Mouse (Mus musculus) heart, embryonic 14.5 days (tissue): ENCODE data around the gene Gfpt2. TPM values are rescaled to one million over a fixed set of nuclear protein-coding genes. Genes with fewer than 3 reads are reported as not detected.

ENCODE experiments used
- ATAC-seq: fragments of 200-750 bp; cut with Nextera tagmentation; 2 replicates; pipeline ENCODE4 v1.8.0; 2017; ENCODE audit warnings: low read depth, moderate TSS enrichment; ENCODE audit not compliant: insufficient number of reproducible peaks, insufficient read depth, low FRiP score
- H3K27ac ChIP-seq, 2 experiments: fragments of 200-500 bp in 1 of 2; fragments of 300-500 bp in 1 of 2; sonication (generic) in 1 of 2; replicated peaks in 1 of 2; 2 replicates each; pipeline ENCODE4 v1.5.1; 2012 to 2014; ENCODE audit warnings: low read depth in 2 of 2, low read length in 2 of 2, control low read depth in 1 of 2, mild to moderate bottlenecking in 1 of 2, mixed read lengths in 1 of 2; ENCODE audit not compliant: control insufficient read depth in 1 of 2, insufficient read depth in 1 of 2
- H3K27me3 ChIP-seq: fragments of 300-500 bp; sonication (generic); 2 replicates; pipeline ENCODE4 v1.6.1; 2014; ENCODE audit warnings: mild to moderate bottlenecking, low read length, control low read depth; ENCODE audit not compliant: control insufficient read depth, insufficient read depth
- H3K36me3 ChIP-seq: fragments of 300-500 bp; sonication (generic); 2 replicates; pipeline ENCODE4 v1.6.1; 2014; ENCODE audit warnings: mild to moderate bottlenecking, control low read depth, low read length, mixed read lengths; ENCODE audit not compliant: control insufficient read depth, insufficient read depth
- H3K4me1 ChIP-seq, 2 experiments: fragments of 200-500 bp in 1 of 2; fragments of 300-500 bp in 1 of 2; sonication (generic) in 1 of 2; 2 replicates each; pipeline ENCODE4 v1.6.1; 2012 to 2014; ENCODE audit warnings: low read length in 2 of 2, control low read depth in 1 of 2, mixed read lengths in 1 of 2; ENCODE audit not compliant: control insufficient read depth in 2 of 2, insufficient read depth in 2 of 2
- H3K4me2 ChIP-seq: fragments of 300-500 bp; sonication (generic); 2 replicates; pipeline ENCODE4 v1.6.1; 2014; ENCODE audit warnings: mild to moderate bottlenecking, low read length
- H3K4me3 ChIP-seq, 2 experiments: fragments of 200-500 bp in 1 of 2; fragments of 300-500 bp in 1 of 2; sonication (generic) in 1 of 2; 2 replicates each; pipeline ENCODE4 v1.5.1; 2012 to 2014; ENCODE audit warnings: low read length in 2 of 2, mild to moderate bottlenecking in 2 of 2, control low read depth in 1 of 2, low read depth in 1 of 2, moderate library complexity in 1 of 2; ENCODE audit not compliant: control insufficient read depth in 1 of 2, insufficient read depth in 1 of 2
- H3K9ac ChIP-seq: fragments of 300-500 bp; sonication (generic); 2 replicates; pipeline ENCODE4 v1.6.1; 2014; ENCODE audit warnings: mild to moderate bottlenecking, low read length
- H3K9me3 ChIP-seq: fragments of 300-500 bp; sonication (generic); 2 replicates; pipeline ENCODE4 v1.6.1; 2016; ENCODE audit warnings: low read length, control low read depth; ENCODE audit not compliant: control insufficient read depth
- WGBS: fragments of 180-500 bp; shearing (Covaris S2); extraction: QIAGEN DNeasy Blood & Tissue Kit; methylation state at CpG from one replicate; pipeline ENCODE4 v1.1.7; 2014; 5-methylcytosine and 5-hydroxymethylcytosine counted together
- polyA plus RNA-seq: library from polyadenylated mRNA; unstranded; fragments of >200 nt; fragmentation: Nextera tagmentation; extraction: Ambion mirVana; gene quantifications from 2 replicates; pipeline ENCODE4 v1.2.1, GENCODE M21; 2014

Gfpt2 gene
- 7.8 and 8.5 TPM in 2 replicates for polyA plus RNA-seq

GRCm38 (mm10) chr11:49793619-49794341, at the start of gene Gfpt2:
TSS of gene Gfpt2 (plus strand) at chr11:49794178.
- H3K4me2 ChIP-seq: peak within 1 kb of the TSS; percentile 92
- 1% methylated on average over 25 of the region's 25 CpGs for WGBS
- H3K4me1 ChIP-seq: peaks cover 6 to 10% of the 10 kb centered on the region in 2 experiments; a peak in 2 of 4 replicates
- peak within 1 kb of the TSS; percentile 61 for H3K9ac ChIP-seq
- H3K36me3 ChIP-seq: no peaks in the 10 kb centered on the region
- peak within 1 kb of the TSS; percentile 44 to 60 for H3K4me3 ChIP-seq
- H3K9me3 ChIP-seq: no peaks in the 10 kb centered on the region
- no peaks in the 10 kb centered on the region for H3K27me3 ChIP-seq
- peak within 1 kb of the TSS in 1 of 2 experiments; percentile 33; a peak in 1 of 4 replicates for H3K27ac ChIP-seq
- ATAC-seq: peak; percentile 90

- H3K9me3 ChIP-seq: peaks cover 10% of the 10 kb centered on the region
- no peak overlapping the region for H3K9ac ChIP-seq
- no peak for ATAC-seq
- no peaks in the 10 kb centered on the region for H3K27me3 ChIP-seq
- H3K4me3 ChIP-seq: no peak overlapping the region
- H3K4me1 ChIP-seq: 0 out of 4 replicates have a peak, but pooled peaks cover 0 to 2% of the 10 kb centered on the region in 2 experiments
- no peaks in the 10 kb centered on the region for H3K36me3 ChIP-seq
- no peak overlapping the region for H3K27ac ChIP-seq
- H3K4me2 ChIP-seq: no peak overlapping the region
These were observed 49.0 kb upstream of the Gfpt2 start for GRCm38 (mm10) chr11:49744981-49745380.

GRCm38 (mm10) chr11:49745839-49746238, 48.1 kb upstream of the Gfpt2 start:
- Histone ChIP-seq H3K27ac (no peak overlapping the region), H3K27me3 (no peaks in the 10 kb centered on the region), H3K9me3 (peaks cover 10% of the 10 kb centered on the region), H3K9ac (no peak overlapping the region), H3K4me3 (no peak overlapping the region), H3K36me3 (no peaks in the 10 kb centered on the region), H3K4me1 (0 out of 4 replicates have a peak, but pooled peaks cover 0 to 2% of the 10 kb centered on the region in 2 experiments), H3K4me2 (no peak overlapping the region)
- ATAC-seq: no peak
- WGBS: 80% methylated on average over 3 of the region's 3 CpGs

- Histone ChIP-seq H3K9ac (no peak overlapping the region), H3K4me1 (0 out of 4 replicates have a peak, but pooled peaks cover 0 to 2% of the 10 kb centered on the region in 2 experiments), H3K9me3 (peaks cover 10% of the 10 kb centered on the region), H3K4me2 (no peak overlapping the region), H3K36me3 (no peaks in the 10 kb centered on the region), H3K4me3 (no peak overlapping the region), H3K27me3 (no peaks in the 10 kb centered on the region), H3K27ac (no peak overlapping the region)
- WGBS: 93% methylated on average over 1 of the region's 1 CpGs
- no peak for ATAC-seq
These were observed 47.2 kb upstream of the Gfpt2 start for GRCm38 (mm10) chr11:49746756-49747155.

- Histone ChIP-seq H3K27ac (peak overlapping the region; percentile 79 to 89), H3K4me3 (no peak overlapping the region), H3K9ac (no peak overlapping the region), H3K27me3 (no peaks in the 10 kb centered on the region), H3K9me3 (no peaks in the 10 kb centered on the region), H3K4me2 (peak overlapping the region; percentile 18), H3K4me1 (peaks cover 9 to 11% of the 10 kb centered on the region in 2 experiments; a peak in 3 of 4 replicates), H3K36me3 (no peaks in the 10 kb centered on the region)
- 0 out of 2 replicates have a peak, but pooled peaks have one; percentile 32 for ATAC-seq
- 41% methylated on average over 12 of the region's 12 CpGs for WGBS
These were observed 38.9 kb upstream of the Gfpt2 start for GRCm38 (mm10) chr11:49754958-49755665.

- H3K9ac ChIP-seq: no peak overlapping the region
- H3K4me3 ChIP-seq: no peak overlapping the region
- no peaks in the 10 kb centered on the region for H3K9me3 ChIP-seq
- no peak for ATAC-seq
- no peaks in the 10 kb centered on the region for H3K36me3 ChIP-seq
- WGBS: 79% methylated on average over 3 of the region's 3 CpGs
- H3K4me2 ChIP-seq: no peak overlapping the region
- H3K27ac ChIP-seq: no peak overlapping the region
- peaks cover 9 to 11% of the 10 kb centered on the region in 2 experiments; a peak in 3 of 4 replicates for H3K4me1 ChIP-seq
- no peaks in the 10 kb centered on the region for H3K27me3 ChIP-seq
These were observed 35.9 kb upstream of the Gfpt2 start for GRCm38 (mm10) chr11:49758096-49758495.

- Histone ChIP-seq H3K36me3 (no peaks in the 10 kb centered on the region), H3K4me1 (peaks cover 6 to 15% of the 10 kb centered on the region in 2 experiments), H3K4me2 (no peak overlapping the region), H3K9me3 (no peaks in the 10 kb centered on the region), H3K27ac (no peak overlapping the region), H3K4me3 (no peak overlapping the region), H3K9ac (no peak overlapping the region), H3K27me3 (no peaks in the 10 kb centered on the region)
- no peak for ATAC-seq
- 86% methylated on average over 5 of the region's 5 CpGs for WGBS
These were observed 32.8 kb upstream of the Gfpt2 start for GRCm38 (mm10) chr11:49761130-49761529.
